Mouse (Mus musculus): ENCODE data around the gene Ramp3. TPM values are rescaled to one million over a fixed set of nuclear protein-coding genes. Genes with fewer than 3 reads are reported as not detected.
"Not testable (repeated sequence)": the region's sequence is repeated elsewhere in the genome, so short reads cannot be mapped to it uniquely, and the experiment has no call there.

Gene Ramp3
- polyA plus RNA-seq, 1 experiment from 2014 or later: 5.7 TPM

DNA sequence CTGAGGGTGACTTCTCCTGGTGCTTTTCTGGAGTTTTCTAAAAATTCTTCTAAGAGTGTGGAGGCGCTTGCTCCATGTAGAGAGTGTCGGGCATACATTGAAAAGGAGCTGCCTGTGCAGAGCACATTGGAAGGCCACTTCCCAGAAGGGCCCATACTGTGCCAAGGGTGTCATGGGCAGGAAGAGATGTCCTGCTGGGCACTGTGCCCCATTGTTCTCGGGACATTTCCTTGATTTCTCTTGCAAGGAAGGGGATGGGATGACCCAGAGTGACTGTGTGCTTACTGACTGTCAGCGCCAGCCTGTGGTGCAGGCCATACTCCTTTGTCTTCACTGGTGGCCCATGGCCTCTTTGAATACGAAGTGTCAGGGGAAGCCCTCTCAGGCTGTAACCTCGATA, 19.2 kb upstream of the Ramp3 start:
- WGBS: 84% methylated on average over 6 of the region's 6 CpGs
- H3K9me3 ChIP-seq (replicated peaks): no peaks in the 10 kb centered on the region
- H3K4me3 ChIP-seq: no peak overlapping the region
- H3K36me3 ChIP-seq: no peaks in the 10 kb centered on the region
- no peaks in the 10 kb centered on the region for H3K27me3 ChIP-seq
- no peak overlapping the region for H3K27ac ChIP-seq
- H3K4me1 ChIP-seq: no peaks in the 10 kb centered on the region
- no peak overlapping the region for H3K9ac ChIP-seq
- H3K4me2 ChIP-seq (replicated peaks): no peak overlapping the region
- ATAC-seq (ENCODE audit: low FRiP score): no peak

DNA sequence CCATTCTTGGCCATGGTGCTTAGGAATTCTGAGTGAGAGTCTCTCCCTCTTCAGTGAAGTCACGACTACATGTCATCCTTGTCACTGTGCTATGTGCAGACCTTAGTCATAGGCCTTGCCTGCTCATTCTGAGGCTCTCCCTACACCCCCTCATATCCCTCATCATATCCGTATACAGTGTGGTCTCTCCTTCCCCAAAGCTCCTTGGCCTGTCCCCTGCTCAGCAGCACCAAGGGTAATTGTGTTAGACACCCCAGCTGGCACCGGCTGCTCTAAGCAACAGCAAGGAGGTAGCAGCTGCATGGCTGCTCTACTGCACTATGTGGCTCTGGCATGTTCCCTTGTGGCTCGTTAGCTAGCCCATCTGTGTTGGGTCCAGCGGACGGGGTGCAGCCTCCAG, 13.8 kb upstream of the Ramp3 start:
- no peaks in the 10 kb centered on the region for H3K27me3 ChIP-seq
- no peaks in the 10 kb centered on the region for H3K36me3 ChIP-seq
- no peaks in the 10 kb centered on the region for H3K9me3 ChIP-seq (replicated peaks)
- WGBS: 67% methylated on average over 6 of the region's 6 CpGs
- H3K4me3 ChIP-seq: no peak overlapping the region
- H3K4me2 ChIP-seq (replicated peaks): no peak overlapping the region
- H3K4me1 ChIP-seq: no peaks in the 10 kb centered on the region
- H3K27ac ChIP-seq: no peak overlapping the region
- no peak overlapping the region for H3K9ac ChIP-seq
- 0 out of 2 replicates have a peak, but pooled peaks have one; percentile 32 for ATAC-seq (ENCODE audit: low FRiP score)

DNA sequence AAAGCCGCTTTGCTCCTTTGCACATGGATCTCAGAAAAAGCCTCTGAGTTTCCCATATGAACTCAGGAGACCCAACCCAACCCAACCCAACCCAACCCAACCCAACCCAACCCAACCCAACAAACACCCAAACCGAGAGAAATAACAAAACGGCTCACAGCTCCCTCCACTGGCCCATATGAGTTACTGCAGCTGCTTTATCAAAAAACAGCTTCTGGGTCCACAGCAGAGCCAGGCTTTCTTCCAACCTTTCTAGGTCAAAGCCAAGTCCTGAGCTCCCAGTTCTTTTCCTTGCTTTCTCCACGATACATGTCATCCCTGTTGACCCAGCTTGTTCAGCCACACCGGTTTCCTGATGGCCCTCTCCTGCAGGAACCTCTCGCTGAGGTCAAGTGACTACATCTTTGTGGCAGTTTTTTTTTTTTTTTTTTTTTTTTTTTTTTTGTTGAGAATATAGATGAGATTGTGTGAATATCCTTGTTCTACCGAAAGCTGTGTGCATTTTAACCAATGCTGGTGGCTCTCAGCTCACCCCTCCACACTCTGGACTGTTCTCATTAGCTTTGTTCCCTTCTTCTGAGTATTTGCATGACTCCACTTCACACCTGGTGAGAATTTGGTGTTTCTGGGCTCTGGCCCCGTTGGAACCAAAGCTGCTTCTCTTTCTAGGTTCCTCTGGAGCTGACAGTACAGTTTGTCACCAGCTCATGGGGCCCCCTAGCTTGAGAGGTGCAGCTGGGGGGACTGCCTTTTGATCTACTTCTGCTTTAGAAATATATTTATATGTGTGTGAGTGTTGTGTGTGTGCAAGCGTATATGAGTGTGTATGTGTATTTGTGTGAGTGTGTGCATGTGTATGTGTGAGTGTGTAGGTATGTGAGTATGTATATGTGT, 10.2 kb upstream of the Ramp3 start:
- no peak for ATAC-seq (ENCODE audit: low FRiP score)
- no peaks in the 10 kb centered on the region for H3K36me3 ChIP-seq
- WGBS: 62% methylated on average over 9 of the region's 9 CpGs
- no peak overlapping the region for H3K9ac ChIP-seq
- H3K4me1 ChIP-seq: no peaks in the 10 kb centered on the region
- no peak overlapping the region for H3K4me2 ChIP-seq (replicated peaks)
- no peaks in the 10 kb centered on the region for H3K9me3 ChIP-seq (replicated peaks)
- H3K4me3 ChIP-seq: no peak overlapping the region
- no peak overlapping the region for H3K27ac ChIP-seq
- no peaks in the 10 kb centered on the region for H3K27me3 ChIP-seq

DNA sequence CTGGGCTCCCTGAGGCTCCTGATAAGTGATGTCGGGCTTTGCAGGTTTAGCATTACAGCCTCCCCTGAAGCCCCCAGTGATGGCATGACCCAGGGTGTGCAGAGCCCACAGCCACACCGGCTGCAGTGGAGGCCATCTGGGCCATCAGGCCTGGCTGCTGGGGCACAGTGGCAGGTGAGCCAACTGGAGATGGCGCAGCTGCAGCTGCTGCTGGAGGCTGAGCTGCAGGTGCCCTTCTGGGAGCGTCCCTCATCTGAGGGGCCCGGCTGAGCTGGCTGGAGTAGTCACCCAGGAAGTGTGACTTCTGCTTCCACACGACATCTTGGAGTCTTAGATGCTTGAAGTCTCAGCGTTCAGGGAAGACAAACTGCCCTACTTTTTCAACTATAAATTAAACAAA, 7.8 kb upstream of the Ramp3 start:
- no peak overlapping the region for H3K27ac ChIP-seq
- H3K4me1 ChIP-seq: no peaks in the 10 kb centered on the region
- WGBS: 70% methylated on average over 7 of the region's 7 CpGs
- H3K9ac ChIP-seq: no peak overlapping the region
- no peak for ATAC-seq (ENCODE audit: low FRiP score)
- no peaks in the 10 kb centered on the region for H3K36me3 ChIP-seq
- no peaks in the 10 kb centered on the region for H3K9me3 ChIP-seq (replicated peaks)
- no peaks in the 10 kb centered on the region for H3K27me3 ChIP-seq
- no peak overlapping the region for H3K4me2 ChIP-seq (replicated peaks)
- no peak overlapping the region for H3K4me3 ChIP-seq

DNA sequence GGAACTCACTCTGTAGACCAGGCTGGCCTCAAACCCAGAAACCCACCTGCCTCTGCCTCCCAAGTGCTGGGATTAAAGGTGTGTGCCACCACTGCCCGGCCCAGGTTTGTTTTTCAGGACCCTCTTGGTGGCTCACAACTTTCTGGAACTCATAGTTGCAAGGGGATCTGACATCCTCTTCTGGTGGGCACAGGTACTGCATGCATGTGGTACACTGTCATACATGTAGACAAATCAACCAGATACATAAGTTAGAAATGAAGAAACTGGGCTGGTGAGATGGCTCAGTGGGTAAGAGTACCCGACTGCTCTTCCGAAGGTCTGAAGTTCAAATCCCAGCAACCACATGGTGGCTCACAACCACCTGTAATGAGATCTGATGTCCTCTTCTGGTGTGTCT, 5.3 kb upstream of the Ramp3 start:
- H3K27ac ChIP-seq; H3K4me3 ChIP-seq; H3K4me2 ChIP-seq (replicated peaks); H3K9ac ChIP-seq; H3K27me3 ChIP-seq; H3K9me3 ChIP-seq (replicated peaks); H3K4me1 ChIP-seq; ATAC-seq (ENCODE audit: low FRiP score); H3K36me3 ChIP-seq: not testable (repeated sequence)
- WGBS: 78% methylated on average over 3 of the region's 3 CpGs

DNA sequence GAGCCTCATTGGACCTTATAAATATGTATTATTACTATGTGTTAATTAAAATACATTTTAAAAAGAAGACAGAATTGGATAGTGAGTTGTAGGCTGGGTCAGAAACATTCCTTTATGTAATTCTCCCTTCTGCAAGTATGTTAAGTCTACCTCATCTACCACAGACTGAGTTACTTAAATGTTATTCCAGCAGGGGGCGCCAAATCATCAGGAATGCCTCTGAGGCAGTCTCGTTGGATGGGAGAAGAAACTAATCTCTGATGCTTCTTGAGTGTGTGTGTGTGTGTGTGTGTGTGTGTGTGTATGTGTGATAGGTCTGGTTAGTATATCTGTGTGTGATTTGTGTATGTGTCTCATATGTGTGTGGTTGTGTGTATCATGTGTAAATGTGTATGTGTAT, 3.4 kb upstream of the Ramp3 start:
- no peak overlapping the region for H3K9ac ChIP-seq
- H3K4me1 ChIP-seq: peaks cover 13% of the 10 kb centered on the region; the same call in 1 of the 2 replicates
- no peaks in the 10 kb centered on the region for H3K9me3 ChIP-seq (replicated peaks)
- 3% methylated on average over 2 of the region's 2 CpGs for WGBS
- H3K27ac ChIP-seq: no peak overlapping the region
- H3K36me3 ChIP-seq: no peaks in the 10 kb centered on the region
- H3K4me2 ChIP-seq (replicated peaks): no peak overlapping the region
- peaks cover 10% of the 10 kb centered on the region for H3K27me3 ChIP-seq
- H3K4me3 ChIP-seq: no peak overlapping the region
- ATAC-seq (ENCODE audit: low FRiP score): peak; percentile 62

DNA sequence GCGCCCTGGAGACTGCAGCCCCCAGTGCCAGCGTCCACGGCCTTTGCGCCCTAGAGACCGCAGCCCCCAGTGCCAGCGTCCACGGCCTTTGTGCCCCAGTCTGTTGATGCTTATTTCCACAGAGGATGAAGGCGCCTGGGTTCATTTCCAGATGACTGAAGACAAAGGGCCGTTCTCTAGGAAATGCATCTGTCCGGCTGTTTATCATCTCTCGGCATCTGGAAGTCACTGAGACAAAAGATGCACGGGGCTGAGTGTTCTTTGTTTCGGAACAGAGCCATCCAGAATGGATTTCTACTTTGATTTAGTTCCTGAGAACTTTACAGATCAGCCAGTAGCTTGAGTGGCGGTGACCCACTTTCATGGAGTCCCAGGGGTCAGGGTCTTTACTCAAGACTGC, 2.9 kb downstream of the Ramp3 start:
- H3K27me3 ChIP-seq: peaks cover 6% of the 10 kb centered on the region; the same call in 1 of the 2 replicates
- no peak overlapping the region for H3K9ac ChIP-seq
- H3K27ac ChIP-seq: no peak overlapping the region
- 44% methylated on average over 14 of the region's 14 CpGs for WGBS
- no peak overlapping the region for H3K4me3 ChIP-seq
- H3K4me1 ChIP-seq: peaks cover 13% of the 10 kb centered on the region; the same call in 1 of the 2 replicates
- no peak for ATAC-seq (ENCODE audit: low FRiP score)
- H3K9me3 ChIP-seq (replicated peaks): no peaks in the 10 kb centered on the region
- H3K4me2 ChIP-seq (replicated peaks): no peak overlapping the region
- no peaks in the 10 kb centered on the region for H3K36me3 ChIP-seq

DNA sequence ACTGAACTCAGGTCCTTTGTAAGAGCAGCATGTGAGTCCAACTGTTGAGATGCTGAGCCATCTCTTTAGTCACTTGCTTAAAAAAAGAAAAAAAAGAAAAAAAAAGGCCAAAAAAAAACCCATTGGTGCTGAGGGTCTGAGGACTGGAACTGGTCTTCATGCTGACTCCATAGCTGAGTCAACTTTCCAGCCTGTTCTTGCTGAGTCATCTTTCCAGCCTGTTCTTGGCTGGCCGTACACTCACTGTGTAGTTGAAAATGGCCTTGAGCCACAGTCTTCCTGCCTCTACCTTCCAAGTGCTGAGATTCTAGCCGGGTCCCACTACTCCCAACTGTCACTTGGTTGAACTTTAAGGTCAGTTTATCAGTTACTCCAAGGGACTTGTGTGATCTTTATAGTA, 8.3 kb downstream of the Ramp3 start:
- Histone ChIP-seq H3K27ac (no peak overlapping the region), H3K9ac (no peak overlapping the region)
- 90% methylated on average over 2 of the region's 2 CpGs for WGBS

DNA sequence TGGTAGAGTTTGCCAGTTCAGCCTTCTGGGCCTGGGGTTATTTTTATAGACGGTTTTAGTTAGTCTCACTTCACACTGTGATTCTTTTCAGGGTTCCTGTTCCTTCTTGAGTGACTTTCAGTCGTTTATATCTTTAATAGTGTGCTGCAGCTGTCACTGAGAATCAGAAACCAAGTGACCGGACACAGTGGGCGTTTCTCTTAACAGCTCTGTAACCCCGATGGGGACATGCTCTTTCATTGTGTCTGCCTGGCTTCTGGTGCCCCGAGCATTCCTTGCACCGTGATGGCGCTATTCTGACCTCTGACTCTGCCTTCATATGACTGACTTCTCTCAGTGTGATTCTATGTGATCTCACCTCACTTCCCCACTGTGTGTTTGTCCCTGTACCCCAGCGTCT, 10.7 kb downstream of the Ramp3 start:
- H3K4me3 ChIP-seq: no peak overlapping the region
- H3K4me2 ChIP-seq (replicated peaks): no peak overlapping the region
- no peaks in the 10 kb centered on the region for H3K36me3 ChIP-seq
- no peaks in the 10 kb centered on the region for H3K9me3 ChIP-seq (replicated peaks)
- no peak overlapping the region for H3K27ac ChIP-seq
- no peak overlapping the region for H3K9ac ChIP-seq
- no peak for ATAC-seq (ENCODE audit: low FRiP score)
- H3K27me3 ChIP-seq: peaks cover 9% of the 10 kb centered on the region
- H3K4me1 ChIP-seq: no peaks in the 10 kb centered on the region
- 20% methylated on average over 9 of the region's 9 CpGs for WGBS

More for the DNA sequence above, 8.3 kb downstream of the Ramp3 start:
- no peaks in the 10 kb centered on the region for H3K36me3 ChIP-seq
- H3K9me3 ChIP-seq (replicated peaks): no peaks in the 10 kb centered on the region
- ATAC-seq (ENCODE audit: low FRiP score): no peak
- H3K4me1 ChIP-seq: no peaks in the 10 kb centered on the region
- no peak overlapping the region for H3K4me3 ChIP-seq
- H3K4me2 ChIP-seq (replicated peaks): no peak overlapping the region
- peaks cover 6% of the 10 kb centered on the region; the same call in 1 of the 2 replicates for H3K27me3 ChIP-seq

DNA sequence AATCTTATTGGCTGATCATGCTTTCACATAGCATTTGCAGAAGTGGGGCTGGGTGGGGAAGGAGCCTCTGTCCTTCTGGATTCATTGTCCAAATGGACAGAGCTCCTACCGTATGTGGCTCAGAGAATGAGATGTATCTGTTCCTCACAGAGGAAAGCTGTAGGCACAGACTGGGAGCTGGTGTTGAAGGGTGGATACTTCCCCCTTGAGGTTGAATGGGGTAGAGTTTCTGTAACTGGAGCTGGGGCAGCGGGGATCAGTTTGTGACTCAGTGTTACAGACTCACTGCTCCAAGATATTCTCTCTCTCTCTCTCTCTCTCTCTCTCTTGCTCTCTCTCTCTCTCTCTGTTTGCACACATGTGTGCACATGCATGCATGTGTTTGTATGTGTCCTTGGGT, 11.7 kb downstream of the Ramp3 start:
- WGBS: 32% methylated on average over 2 of the region's 2 CpGs
- no peak for ATAC-seq (ENCODE audit: low FRiP score)

DNA sequence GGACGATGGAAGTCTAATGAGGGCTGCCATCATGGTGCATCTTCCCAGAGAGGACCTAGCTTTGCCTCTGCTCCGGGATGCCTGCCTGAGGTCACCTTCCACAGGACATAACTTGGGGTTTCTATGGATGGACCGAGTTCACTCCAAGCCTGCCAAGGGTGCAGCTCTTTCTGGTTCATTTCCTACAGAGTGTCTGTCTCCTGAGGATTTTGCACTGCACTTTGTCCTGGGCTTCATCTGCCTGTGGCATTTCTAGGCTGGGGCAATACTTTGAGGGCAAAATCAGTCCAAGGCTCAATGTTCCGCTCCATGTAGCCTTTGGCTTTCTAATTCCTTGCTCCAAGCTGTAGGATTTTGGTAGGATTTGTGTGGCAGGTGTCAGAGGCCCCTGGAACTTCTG, 12.5 kb downstream of the Ramp3 start:
- H3K4me3 ChIP-seq: no peak overlapping the region
- no peak overlapping the region for H3K9ac ChIP-seq
- H3K27me3 ChIP-seq: peaks cover 9% of the 10 kb centered on the region
- H3K27ac ChIP-seq: no peak overlapping the region
- 89% methylated on average over 4 of the region's 4 CpGs for WGBS
- H3K36me3 ChIP-seq: no peaks in the 10 kb centered on the region
- ATAC-seq (ENCODE audit: low FRiP score): no peak
- H3K4me2 ChIP-seq (replicated peaks): no peak overlapping the region
- H3K4me1 ChIP-seq: no peaks in the 10 kb centered on the region
- no peaks in the 10 kb centered on the region for H3K9me3 ChIP-seq (replicated peaks)

More for the DNA sequence above, 11.7 kb downstream of the Ramp3 start:
- Histone ChIP-seq H3K9me3 (replicated peaks) (no peaks in the 10 kb centered on the region), H3K9ac (no peak overlapping the region), H3K4me1 (no peaks in the 10 kb centered on the region), H3K27ac (no peak overlapping the region), H3K27me3 (peaks cover 9% of the 10 kb centered on the region), H3K4me3 (no peak overlapping the region), H3K4me2 (replicated peaks) (no peak overlapping the region), H3K36me3 (no peaks in the 10 kb centered on the region)

DNA sequence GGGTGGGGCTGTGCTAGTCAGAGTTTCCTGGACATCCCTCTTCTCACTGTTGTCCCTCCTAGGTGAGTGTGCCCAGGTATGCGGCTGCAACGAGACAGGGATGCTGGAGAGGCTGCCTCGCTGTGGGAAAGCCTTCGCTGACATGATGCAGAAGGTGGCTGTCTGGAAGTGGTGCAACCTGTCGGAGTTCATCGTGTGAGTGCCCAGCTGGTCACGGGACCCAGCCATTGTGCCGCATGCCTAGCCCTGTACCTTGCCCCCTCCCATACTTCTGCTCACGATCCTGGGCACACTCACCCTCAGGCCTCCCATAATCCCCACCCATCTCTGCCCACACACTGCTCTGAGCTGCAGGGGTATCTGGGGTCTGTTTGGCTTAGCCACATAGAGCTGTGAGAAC, 16.4 kb downstream of the Ramp3 start:
- WGBS: 82% methylated on average over 9 of the region's 9 CpGs
- Histone ChIP-seq H3K27me3 (peaks cover 9% of the 10 kb centered on the region), H3K36me3 (no peaks in the 10 kb centered on the region), H3K27ac (no peak overlapping the region), H3K4me3 (no peak overlapping the region), H3K4me1 (0 out of 2 replicates have a peak, but pooled peaks cover under 1% of the 10 kb centered on the region), H3K4me2 (replicated peaks) (no peak overlapping the region), H3K9me3 (replicated peaks) (0 out of 2 replicates have a peak, but pooled peaks cover 3% of the 10 kb centered on the region), H3K9ac (no peak overlapping the region)
- no peak for ATAC-seq (ENCODE audit: low FRiP score)

DNA sequence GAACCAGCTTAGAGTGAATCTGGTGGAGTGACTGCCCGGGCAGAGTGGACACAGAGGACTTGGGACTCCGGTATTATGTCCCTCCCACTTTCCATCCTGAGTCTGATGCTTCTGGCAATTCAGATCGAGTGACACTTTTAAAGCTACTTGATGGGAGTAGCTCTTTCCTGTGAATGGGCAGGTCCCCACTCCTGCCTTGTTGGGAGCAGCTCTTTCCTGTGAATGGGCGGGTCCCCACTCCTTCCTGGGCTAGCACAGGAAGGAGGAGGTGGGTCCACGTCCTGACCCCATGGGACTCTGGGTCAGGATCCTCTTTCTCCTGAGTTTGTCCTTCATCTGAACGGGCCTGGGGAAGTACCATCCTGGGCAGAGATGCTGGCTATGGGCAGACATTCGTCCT, 17.1 kb downstream of the Ramp3 start:
- Histone ChIP-seq H3K36me3 (no peaks in the 10 kb centered on the region), H3K27ac (no peak overlapping the region), H3K27me3 (peaks cover 9% of the 10 kb centered on the region), H3K4me2 (replicated peaks) (no peak overlapping the region), H3K9ac (no peak overlapping the region), H3K4me3 (no peak overlapping the region), H3K9me3 (replicated peaks) (0 out of 2 replicates have a peak, but pooled peaks cover 3% of the 10 kb centered on the region), H3K4me1 (peaks cover 7% of the 10 kb centered on the region)
- ATAC-seq (ENCODE audit: low FRiP score): no peak
- 70% methylated on average over 7 of the region's 7 CpGs for WGBS
